Mouse (Mus musculus): ENCODE results near the gene Gga3. TPM values are rescaled to one million over a fixed set of nuclear protein-coding genes. Genes with fewer than 3 reads are reported as not detected.

Gene Gga3
- polyA plus RNA-seq, 1 experiment from 2014 or later, result 22.7 TPM

- Histone ChIP-seq H3K4me1 (ENCODE audit: control insufficient read depth, insufficient read depth, low read length) (no peaks in the 10 kb centered on the region), H3K27me3 (ENCODE audit: control insufficient read depth, insufficient read depth, low read length) (no peaks in the 10 kb centered on the region), H3K27ac (ENCODE audit: low read depth, low read length) (no peak overlapping the region), H3K36me3 (ENCODE audit: control insufficient read depth, insufficient read depth, low read length) (no peaks in the 10 kb centered on the region), H3K9ac (ENCODE audit: low read depth, low read length) (no peak overlapping the region), H3K9me3 (ENCODE audit: control insufficient read depth, low read length) (no peaks in the 10 kb centered on the region), H3K4me3 (ENCODE audit: low read length) (no peak overlapping the region), H3K4me2 (replicated peaks; ENCODE audit: low read depth, low read length) (no peak overlapping the region)
- 76% methylated on average over 4 of the region's 4 CpGs for WGBS
- ATAC-seq (ENCODE audit: low FRiP score, low TSS enrichment), result no peak
These were observed 30.3 kb upstream of the Gga3 start for GRCm38 (mm10) chr11:115634109-115634508.

GRCm38 (mm10) chr11:115632862-115633261 lies 29.0 kb upstream of the Gga3 start:
- no peak for ATAC-seq (ENCODE audit: low FRiP score, low TSS enrichment)
- no peaks in the 10 kb centered on the region for H3K36me3 ChIP-seq (ENCODE audit: control insufficient read depth, insufficient read depth, low read length)
- 91% methylated on average over 10 of the region's 10 CpGs for WGBS

GRCm38 (mm10) chr11:115632247-115632646 lies 28.4 kb upstream of the Gga3 start:
- no peaks in the 10 kb centered on the region for H3K9me3 ChIP-seq (ENCODE audit: control insufficient read depth, low read length)
- no peaks in the 10 kb centered on the region for H3K27me3 ChIP-seq (ENCODE audit: control insufficient read depth, insufficient read depth, low read length)
- ATAC-seq (ENCODE audit: low FRiP score, low TSS enrichment), result no peak
- no peak overlapping the region for H3K27ac ChIP-seq (ENCODE audit: low read depth, low read length)
- H3K36me3 ChIP-seq (ENCODE audit: control insufficient read depth, insufficient read depth, low read length), result no peaks in the 10 kb centered on the region
- no peak overlapping the region for H3K4me3 ChIP-seq (ENCODE audit: low read length)
- 0 out of 2 replicates have a peak, but pooled peaks cover under 1% of the 10 kb centered on the region for H3K4me1 ChIP-seq (ENCODE audit: control insufficient read depth, insufficient read depth, low read length)
- no peak overlapping the region for H3K9ac ChIP-seq (ENCODE audit: low read depth, low read length)
- 73% methylated on average over 7 of the region's 7 CpGs for WGBS
- no peak overlapping the region for H3K4me2 ChIP-seq (replicated peaks; ENCODE audit: low read depth, low read length)

More at GRCm38 (mm10) chr11:115632862-115633261, 29.0 kb upstream of the Gga3 start:
- no peak overlapping the region for H3K4me3 ChIP-seq (ENCODE audit: low read length)
- no peak overlapping the region for H3K27ac ChIP-seq (ENCODE audit: low read depth, low read length)
- no peaks in the 10 kb centered on the region for H3K4me1 ChIP-seq (ENCODE audit: control insufficient read depth, insufficient read depth, low read length)
- no peak overlapping the region for H3K4me2 ChIP-seq (replicated peaks; ENCODE audit: low read depth, low read length)
- no peak overlapping the region for H3K9ac ChIP-seq (ENCODE audit: low read depth, low read length)
- H3K27me3 ChIP-seq (ENCODE audit: control insufficient read depth, insufficient read depth, low read length), result no peaks in the 10 kb centered on the region
- H3K9me3 ChIP-seq (ENCODE audit: control insufficient read depth, low read length), result no peaks in the 10 kb centered on the region

- H3K4me2 ChIP-seq (replicated peaks; ENCODE audit: low read depth, low read length), result no peak overlapping the region
- 20% methylated on average over 3 of the region's 3 CpGs for WGBS
These were observed 27.6 kb upstream of the Gga3 start for GRCm38 (mm10) chr11:115631505-115631890.

GRCm38 (mm10) chr11:115630532-115631504 lies 27.0 kb upstream of the Gga3 start:
- no peak overlapping the region for H3K9ac ChIP-seq (ENCODE audit: low read depth, low read length)
- no peaks in the 10 kb centered on the region for H3K36me3 ChIP-seq (ENCODE audit: control insufficient read depth, insufficient read depth, low read length)
- H3K27me3 ChIP-seq (ENCODE audit: control insufficient read depth, insufficient read depth, low read length), result no peaks in the 10 kb centered on the region
- peaks cover 2% of the 10 kb centered on the region; the same call in 1 of the 2 replicates for H3K4me1 ChIP-seq (ENCODE audit: control insufficient read depth, insufficient read depth, low read length)
- no peak for ATAC-seq (ENCODE audit: low FRiP score, low TSS enrichment)
- 51% methylated on average over 16 of the region's 16 CpGs for WGBS
- no peak overlapping the region for H3K27ac ChIP-seq (ENCODE audit: low read depth, low read length)
- H3K4me3 ChIP-seq (ENCODE audit: low read length), result no peak overlapping the region
- H3K4me2 ChIP-seq (replicated peaks; ENCODE audit: low read depth, low read length), result no peak overlapping the region
- H3K9me3 ChIP-seq (ENCODE audit: control insufficient read depth, low read length), result no peaks in the 10 kb centered on the region

More at GRCm38 (mm10) chr11:115631505-115631890, 27.6 kb upstream of the Gga3 start:
- no peaks in the 10 kb centered on the region for H3K27me3 ChIP-seq (ENCODE audit: control insufficient read depth, insufficient read depth, low read length)
- no peak for ATAC-seq (ENCODE audit: low FRiP score, low TSS enrichment)
- no peaks in the 10 kb centered on the region for H3K9me3 ChIP-seq (ENCODE audit: control insufficient read depth, low read length)
- no peak overlapping the region for H3K4me3 ChIP-seq (ENCODE audit: low read length)
- H3K4me1 ChIP-seq (ENCODE audit: control insufficient read depth, insufficient read depth, low read length), result 0 out of 2 replicates have a peak, but pooled peaks cover 2% of the 10 kb centered on the region
- no peak overlapping the region for H3K27ac ChIP-seq (ENCODE audit: low read depth, low read length)
- no peak overlapping the region for H3K9ac ChIP-seq (ENCODE audit: low read depth, low read length)
- no peaks in the 10 kb centered on the region for H3K36me3 ChIP-seq (ENCODE audit: control insufficient read depth, insufficient read depth, low read length)

- no peak for ATAC-seq (ENCODE audit: low FRiP score, low TSS enrichment)
- H3K4me3 ChIP-seq (ENCODE audit: low read length), result no peak overlapping the region
- no peak overlapping the region for H3K4me2 ChIP-seq (replicated peaks; ENCODE audit: low read depth, low read length)
- H3K4me1 ChIP-seq (ENCODE audit: control insufficient read depth, insufficient read depth, low read length), result peaks cover 8% of the 10 kb centered on the region
- no peak overlapping the region for H3K27ac ChIP-seq (ENCODE audit: low read depth, low read length)
- H3K27me3 ChIP-seq (ENCODE audit: control insufficient read depth, insufficient read depth, low read length), result no peaks in the 10 kb centered on the region
- H3K36me3 ChIP-seq (ENCODE audit: control insufficient read depth, insufficient read depth, low read length), result no peaks in the 10 kb centered on the region
- WGBS, result 85% methylated on average over 13 of the region's 13 CpGs
- no peak overlapping the region for H3K9ac ChIP-seq (ENCODE audit: low read depth, low read length)
- no peaks in the 10 kb centered on the region for H3K9me3 ChIP-seq (ENCODE audit: control insufficient read depth, low read length)
These were observed 26.1 kb upstream of the Gga3 start for GRCm38 (mm10) chr11:115629734-115630531.

- H3K4me1 ChIP-seq (ENCODE audit: control insufficient read depth, insufficient read depth, low read length), result peaks cover 8% of the 10 kb centered on the region
- H3K9ac ChIP-seq (ENCODE audit: low read depth, low read length), result peak overlapping the region; percentile 45; the same call in 1 of the 2 replicates
- H3K27me3 ChIP-seq (ENCODE audit: control insufficient read depth, insufficient read depth, low read length), result no peaks in the 10 kb centered on the region
- H3K4me2 ChIP-seq (replicated peaks; ENCODE audit: low read depth, low read length), result peak overlapping the region; percentile 34
- ATAC-seq (ENCODE audit: low FRiP score, low TSS enrichment), result peak; percentile 8
- H3K27ac ChIP-seq (ENCODE audit: low read depth, low read length), result no peak overlapping the region
- WGBS, result 53% methylated on average over 13 of the region's 13 CpGs
- H3K4me3 ChIP-seq (ENCODE audit: low read length), result peak overlapping the region; percentile 83
- H3K9me3 ChIP-seq (ENCODE audit: control insufficient read depth, low read length), result no peaks in the 10 kb centered on the region
- 0 out of 2 replicates have a peak, but pooled peaks cover 3% of the 10 kb centered on the region for H3K36me3 ChIP-seq (ENCODE audit: control insufficient read depth, insufficient read depth, low read length)
These were observed 24.7 kb upstream of the Gga3 start for GRCm38 (mm10) chr11:115628465-115629101.

GRCm38 (mm10) chr11:115627705-115628464 lies 24.0 kb upstream of the Gga3 start, which contains the start of gene Slc25a19:
TSS of gene Slc25a19 (minus strand) at chr11:115628295.
- Histone ChIP-seq H3K9me3 (ENCODE audit: control insufficient read depth, low read length) (no peaks in the 10 kb centered on the region), H3K36me3 (ENCODE audit: control insufficient read depth, insufficient read depth, low read length) (peaks cover 8% of the 10 kb centered on the region; the same call in 1 of the 2 replicates), H3K27me3 (ENCODE audit: control insufficient read depth, insufficient read depth, low read length) (no peaks in the 10 kb centered on the region), H3K4me3 (ENCODE audit: low read length) (peak within 1 kb of the TSS; percentile 83), H3K27ac (ENCODE audit: low read depth, low read length) (no peak within 1 kb of the TSS), H3K9ac (ENCODE audit: low read depth, low read length) (peak within 1 kb of the TSS; percentile 74), H3K4me2 (replicated peaks; ENCODE audit: low read depth, low read length) (peak within 1 kb of the TSS; percentile 93), H3K4me1 (ENCODE audit: control insufficient read depth, insufficient read depth, low read length) (peaks cover 8% of the 10 kb centered on the region)
- ATAC-seq (ENCODE audit: low FRiP score, low TSS enrichment), result peak; percentile 98
- under 1% methylated on average over 47 of the region's 47 CpGs for WGBS
